Mouse (Mus musculus): ENCODE results near the gene Trib3.

Gene Trib3

GRCm38 (mm10) chr2:152346776-152347465 is 3.1 kb upstream of the Trib3 start:
- DNase-seq: no peak

GRCm38 (mm10) chr2:152345393-152345792 is 1.6 kb upstream of the Trib3 start:
- no peak for DNase-seq

- DNase-seq: no peak
Observed at GRCm38 (mm10) chr2:152344909-152345308, 1.1 kb upstream of the Trib3 start.

GRCm38 (mm10) chr2:152344361-152344760 is 529 bp upstream of the Trib3 start:
- DNase-seq: peak; percentile 41 to 54

GRCm38 (mm10) chr2:152339631-152340179 is 4.1 kb downstream of the Trib3 start:
- no peak for DNase-seq

- no peak for DNase-seq
Observed at GRCm38 (mm10) chr2:152338319-152338718, 5.5 kb downstream of the Trib3 start.

- no peak for DNase-seq
Observed at GRCm38 (mm10) chr2:152337591-152338212, 6.1 kb downstream of the Trib3 start.

GRCm38 (mm10) chr2:152336856-152337255 is 7.0 kb downstream of the Trib3 start:
- peak; percentile 71 to 85 for DNase-seq

GRCm38 (mm10) chr2:152335289-152335820 is 8.5 kb downstream of the Trib3 start:
- DNase-seq: no peak

- DNase-seq: no peak
Observed at GRCm38 (mm10) chr2:152333345-152334006, 10.4 kb downstream of the Trib3 start.

GRCm38 (mm10) chr2:152332101-152332825 is 11.6 kb downstream of the Trib3 start, which contains the start of gene Rbck1:
Gene Rbck1 (minus strand): TSS chr2:152332653.
- peak; percentile 90 to 91 for DNase-seq

- no peak for DNase-seq
Observed at GRCm38 (mm10) chr2:152330858-152331423, 12.9 kb downstream of the Trib3 start.

- DNase-seq: peak; percentile 26 to 44
Observed at GRCm38 (mm10) chr2:152327980-152328379, 15.9 kb downstream of the Trib3 start.

- no peak for DNase-seq
Observed at GRCm38 (mm10) chr2:152326654-152327053, 17.2 kb downstream of the Trib3 start.

- no peak for DNase-seq
Observed at GRCm38 (mm10) chr2:152326157-152326556, 17.7 kb downstream of the Trib3 start.

- no peak for DNase-seq
Observed at GRCm38 (mm10) chr2:152324842-152325241, 19.0 kb downstream of the Trib3 start.

GRCm38 (mm10) chr2:152323971-152324370 is 19.9 kb downstream of the Trib3 start:
- no peak for DNase-seq

GRCm38 (mm10) chr2:152322198-152322597 is 21.6 kb downstream of the Trib3 start:
- DNase-seq: no peak

- DNase-seq: no peak
Observed at GRCm38 (mm10) chr2:152321558-152321957, 22.3 kb downstream of the Trib3 start.

- DNase-seq: no peak
Observed at GRCm38 (mm10) chr2:152317054-152317453, 26.8 kb downstream of the Trib3 start.

GRCm38 (mm10) chr2:152313926-152314325 is 29.9 kb downstream of the Trib3 start:
- DNase-seq: no peak

- DNase-seq: no peak
Observed at GRCm38 (mm10) chr2:152312996-152313395, 30.8 kb downstream of the Trib3 start.

Data from lung, adult 18-20 months (tissue).